Mouse (Mus musculus) lung, embryonic 16.5 days (tissue): Measurements from ENCODE around the gene Man2a1. TPM values are rescaled to one million over a fixed set of nuclear protein-coding genes. Genes with fewer than 3 reads are reported as not detected.

Source experiments
- ATAC-seq: fragments of 200-750 bp; cut with Nextera tagmentation; 2 replicates; pipeline ENCODE4 v1.8.0; 2017; ENCODE audit warnings: low read depth, mild to moderate bottlenecking, moderate library complexity
- H3K27ac ChIP-seq: fragments of 300-500 bp; sonication (generic); 2 replicates; pipeline ENCODE4 v1.5.1; 2014; ENCODE audit warnings: mild to moderate bottlenecking, control low read depth, low read length
- H3K27me3 ChIP-seq: fragments of 300-500 bp; sonication (generic); 2 replicates; pipeline ENCODE4 v1.6.1; 2014; ENCODE audit warnings: low read depth, low read length, mixed read lengths; ENCODE audit not compliant: control insufficient read depth, insufficient read depth
- H3K36me3 ChIP-seq: fragments of 300-500 bp; sonication (generic); 2 replicates; pipeline ENCODE4 v1.6.1; 2014; ENCODE audit warnings: low read length; ENCODE audit not compliant: control insufficient read depth, insufficient read depth
- H3K4me1 ChIP-seq: fragments of 300-500 bp; sonication (generic); replicated peaks from 2 replicates; pipeline ENCODE4 v1.6.1; 2014; ENCODE audit warnings: low read length, mixed read lengths; ENCODE audit not compliant: control insufficient read depth, insufficient read depth
- H3K4me2 ChIP-seq: fragments of 300-500 bp; sonication (generic); 2 replicates; pipeline ENCODE4 v1.6.1; 2014; ENCODE audit warnings: low read depth, low read length, control low read depth
- H3K4me3 ChIP-seq: fragments of 300-500 bp; sonication (generic); 2 replicates; pipeline ENCODE4 v1.5.1; 2014; ENCODE audit warnings: mild to moderate bottlenecking, low read length, control low read depth
- H3K9ac ChIP-seq: fragments of 300-500 bp; sonication (generic); 2 replicates; pipeline ENCODE4 v1.6.1; 2014; ENCODE audit warnings: low read length, control low read depth
- H3K9me3 ChIP-seq: fragments of 300-500 bp; sonication (generic); 2 replicates; pipeline ENCODE4 v1.6.1; 2016; ENCODE audit warnings: low read length; ENCODE audit not compliant: control insufficient read depth
- WGBS: fragments of 180-500 bp; shearing (Covaris S2); extraction: QIAGEN DNeasy Blood & Tissue Kit; methylation state at CpG from one replicate; pipeline ENCODE4 v1.1.7; 2014; 5-methylcytosine and 5-hydroxymethylcytosine counted together
- polyA plus RNA-seq: library from polyadenylated mRNA; unstranded; fragments of >200 nt; fragmentation: Nextera tagmentation; extraction: Ambion mirVana; gene quantifications from 2 replicates; pipeline ENCODE4 v1.2.1, GENCODE M21; 2015

Gene Man2a1
- polyA plus RNA-seq, 1 experiment from 2014 or later: 8.8 TPM

DNA sequence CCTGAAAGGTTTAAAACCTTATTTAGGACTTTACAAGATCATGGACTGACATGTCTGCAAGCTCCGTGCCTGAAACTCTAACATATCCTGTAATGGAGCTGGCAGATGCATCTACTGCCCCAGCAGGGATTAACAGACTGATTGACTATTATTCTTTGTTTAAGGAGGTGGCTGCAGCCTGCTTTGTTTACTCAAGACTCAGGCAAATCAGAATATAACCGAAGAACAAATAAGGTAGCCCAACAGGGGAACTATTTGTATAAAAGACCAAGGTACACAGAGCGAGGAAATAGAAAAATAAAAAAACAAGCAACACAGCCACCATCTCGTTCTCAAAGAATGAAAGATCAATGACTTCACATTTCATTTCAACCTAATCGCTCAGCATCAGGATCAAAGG, 23.1 kb upstream of the Man2a1 start:
- H3K27ac ChIP-seq: no peak overlapping the region
- no peak overlapping the region for H3K9ac ChIP-seq
- no peak overlapping the region for H3K4me3 ChIP-seq
- H3K4me2 ChIP-seq: no peak overlapping the region
- no peaks in the 10 kb centered on the region for H3K36me3 ChIP-seq
- WGBS: 22% methylated on average over 5 of the region's 5 CpGs
- H3K4me1 ChIP-seq: 0 out of 2 replicates have a peak, but pooled peaks cover 6% of the 10 kb centered on the region
- H3K9me3 ChIP-seq: no peaks in the 10 kb centered on the region
- ATAC-seq: no peak
- H3K27me3 ChIP-seq: no peaks in the 10 kb centered on the region

DNA sequence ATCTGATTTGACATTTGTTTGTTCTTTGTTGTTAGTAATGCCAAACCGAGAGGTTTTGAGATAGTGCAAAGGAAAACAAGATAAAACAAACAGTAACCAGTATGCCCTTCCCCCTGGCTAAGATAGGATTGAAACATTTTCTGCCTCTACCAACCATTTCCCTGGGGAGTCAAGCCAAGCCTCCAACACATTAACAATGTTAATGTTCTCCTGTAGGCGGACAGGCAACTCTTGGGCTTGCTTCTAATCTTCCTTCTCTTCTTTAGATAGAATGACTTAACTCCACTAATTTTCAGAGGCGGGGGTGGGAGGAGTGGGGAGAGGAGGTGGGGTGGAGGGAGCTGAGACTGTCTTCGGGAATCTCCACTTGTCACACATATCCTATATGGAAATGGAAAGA, 22.2 kb upstream of the Man2a1 start:
- H3K4me3 ChIP-seq: no peak overlapping the region
- no peaks in the 10 kb centered on the region for H3K36me3 ChIP-seq
- 11% methylated on average over 4 of the region's 4 CpGs for WGBS
- H3K27me3 ChIP-seq: no peaks in the 10 kb centered on the region
- no peaks in the 10 kb centered on the region for H3K9me3 ChIP-seq
- no peak for ATAC-seq
- H3K4me2 ChIP-seq: no peak overlapping the region
- H3K4me1 ChIP-seq: 0 out of 2 replicates have a peak, but pooled peaks cover 6% of the 10 kb centered on the region
- no peak overlapping the region for H3K9ac ChIP-seq
- H3K27ac ChIP-seq: no peak overlapping the region

DNA sequence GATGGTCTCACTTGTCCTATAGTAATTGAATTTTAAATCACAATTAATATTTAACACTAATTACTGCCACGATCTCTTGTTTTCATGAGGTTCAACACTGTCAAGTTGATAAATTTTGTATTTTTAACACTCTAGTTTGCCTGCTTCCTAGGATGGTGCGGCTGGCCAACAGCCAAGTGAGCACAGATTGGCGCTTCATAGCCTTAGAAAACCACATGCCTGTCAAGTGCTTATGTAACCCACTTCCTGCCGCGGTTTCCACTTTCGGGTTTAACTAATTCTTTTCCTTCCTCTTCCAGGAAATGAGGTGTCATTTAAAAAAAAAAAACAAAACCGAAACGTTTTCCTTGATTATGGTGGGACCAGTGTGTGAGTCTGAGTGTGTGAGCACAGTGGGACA, 20.8 kb upstream of the Man2a1 start:
- no peaks in the 10 kb centered on the region for H3K9me3 ChIP-seq
- H3K27ac ChIP-seq: no peak overlapping the region
- WGBS: 31% methylated on average over 8 of the region's 8 CpGs
- no peaks in the 10 kb centered on the region for H3K36me3 ChIP-seq
- no peak overlapping the region for H3K4me3 ChIP-seq
- no peak overlapping the region for H3K4me2 ChIP-seq
- H3K27me3 ChIP-seq: no peaks in the 10 kb centered on the region
- no peak for ATAC-seq
- no peak overlapping the region for H3K9ac ChIP-seq
- 0 out of 2 replicates have a peak, but pooled peaks cover 6% of the 10 kb centered on the region for H3K4me1 ChIP-seq

DNA sequence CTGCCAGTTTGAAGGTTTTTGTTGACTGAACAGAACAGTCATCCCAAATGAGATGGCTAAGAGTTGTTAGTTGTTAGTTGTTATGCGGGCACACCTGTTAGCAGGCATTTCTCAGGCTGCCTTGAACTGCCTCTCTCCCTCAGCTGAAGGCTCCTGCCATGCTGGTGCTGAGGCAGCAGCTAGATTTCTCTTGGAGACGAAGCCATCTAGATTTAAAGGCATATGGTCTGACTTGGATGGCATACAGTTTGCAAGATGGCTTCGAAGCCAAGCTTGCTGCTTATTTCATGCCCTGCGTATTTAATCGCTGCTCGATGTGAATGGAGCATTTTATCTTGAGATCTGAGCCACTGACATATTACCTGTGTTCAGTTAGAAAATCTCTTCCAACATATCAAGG, 19.4 kb upstream of the Man2a1 start:
- Histone ChIP-seq H3K27ac (no peak overlapping the region), H3K4me2 (no peak overlapping the region), H3K9ac (no peak overlapping the region), H3K27me3 (no peaks in the 10 kb centered on the region), H3K4me1 (0 out of 2 replicates have a peak, but pooled peaks cover 6% of the 10 kb centered on the region), H3K9me3 (no peaks in the 10 kb centered on the region), H3K36me3 (no peaks in the 10 kb centered on the region), H3K4me3 (no peak overlapping the region)
- ATAC-seq: no peak
- 84% methylated on average over 6 of the region's 6 CpGs for WGBS

DNA sequence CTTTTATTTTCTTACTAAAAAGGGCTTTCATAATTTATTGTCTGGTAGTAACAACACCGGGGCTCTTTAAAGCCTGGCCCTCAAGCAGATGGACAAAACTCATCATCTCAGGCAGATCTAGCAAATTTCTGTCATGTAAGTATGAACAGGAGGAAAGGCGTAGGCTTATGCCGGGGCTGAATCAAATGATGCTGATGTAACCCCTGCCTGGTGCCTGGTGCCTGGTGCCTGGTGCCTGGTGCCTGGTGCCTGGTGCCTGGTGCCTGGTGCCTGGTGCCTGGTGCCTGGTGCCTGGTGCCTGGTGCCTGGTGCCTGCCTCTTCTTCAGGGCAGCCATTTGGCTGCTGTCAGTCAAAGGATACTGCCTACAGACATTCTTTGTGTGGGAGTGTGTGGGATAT, 18.6 kb upstream of the Man2a1 start:
- H3K4me2 ChIP-seq: no peak overlapping the region
- no peaks in the 10 kb centered on the region for H3K36me3 ChIP-seq
- ATAC-seq: no peak
- no peaks in the 10 kb centered on the region for H3K27me3 ChIP-seq
- H3K9me3 ChIP-seq: no peaks in the 10 kb centered on the region
- WGBS: 93% methylated on average over 3 of the region's 3 CpGs
- H3K4me1 ChIP-seq: 0 out of 2 replicates have a peak, but pooled peaks cover 6% of the 10 kb centered on the region
- no peak overlapping the region for H3K27ac ChIP-seq
- no peak overlapping the region for H3K9ac ChIP-seq
- no peak overlapping the region for H3K4me3 ChIP-seq

DNA sequence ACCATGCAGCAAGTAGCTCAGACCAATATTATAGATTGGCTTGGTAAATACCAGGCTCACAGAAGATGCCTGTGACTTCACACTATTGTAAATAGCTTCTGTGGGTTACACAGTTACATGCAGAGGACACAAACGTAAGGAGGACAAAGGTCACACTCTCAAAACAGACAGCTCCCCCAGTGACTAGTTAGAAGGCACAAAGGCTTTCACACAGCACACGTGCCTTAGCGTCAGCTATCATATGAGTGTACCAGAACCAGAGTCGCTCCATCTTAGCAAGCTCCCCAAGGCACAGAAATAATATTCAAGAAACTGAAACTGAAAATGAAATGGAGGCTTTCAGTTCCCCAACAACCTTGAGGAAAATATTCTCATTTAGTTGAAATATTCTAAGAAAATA, 10.1 kb upstream of the Man2a1 start:
- no peak overlapping the region for H3K4me2 ChIP-seq
- H3K4me3 ChIP-seq: no peak overlapping the region
- ATAC-seq: no peak
- H3K9me3 ChIP-seq: no peaks in the 10 kb centered on the region
- no peaks in the 10 kb centered on the region for H3K4me1 ChIP-seq
- H3K27ac ChIP-seq: no peak overlapping the region
- H3K9ac ChIP-seq: no peak overlapping the region
- no peaks in the 10 kb centered on the region for H3K27me3 ChIP-seq
- no peaks in the 10 kb centered on the region for H3K36me3 ChIP-seq
- 43% methylated on average over 4 of the region's 4 CpGs for WGBS

DNA sequence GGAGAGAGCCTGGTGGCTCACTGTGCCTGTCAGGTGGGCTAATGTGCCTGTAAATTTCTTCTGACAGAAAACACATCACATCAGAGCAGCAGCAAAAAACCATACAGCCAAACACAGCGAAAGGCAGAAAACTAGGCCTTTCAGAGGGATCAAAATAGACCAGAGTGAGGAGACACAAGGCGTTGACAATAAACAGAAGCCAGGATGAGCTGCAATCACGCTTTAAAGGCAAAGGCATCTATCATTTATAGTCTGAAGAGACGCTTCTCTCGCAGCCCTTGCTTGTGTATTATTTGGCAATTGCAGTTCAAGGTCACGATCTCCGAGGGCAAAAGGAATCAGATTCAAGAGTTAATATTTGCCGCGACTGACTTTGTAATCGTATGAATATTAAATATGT, 9.2 kb upstream of the Man2a1 start:
- H3K27ac ChIP-seq: no peak overlapping the region
- no peaks in the 10 kb centered on the region for H3K4me1 ChIP-seq
- no peak overlapping the region for H3K4me3 ChIP-seq
- H3K4me2 ChIP-seq: no peak overlapping the region
- ATAC-seq: no peak
- no peaks in the 10 kb centered on the region for H3K36me3 ChIP-seq
- WGBS: 71% methylated on average over 10 of the region's 10 CpGs
- no peak overlapping the region for H3K9ac ChIP-seq
- H3K27me3 ChIP-seq: no peaks in the 10 kb centered on the region
- no peaks in the 10 kb centered on the region for H3K9me3 ChIP-seq

DNA sequence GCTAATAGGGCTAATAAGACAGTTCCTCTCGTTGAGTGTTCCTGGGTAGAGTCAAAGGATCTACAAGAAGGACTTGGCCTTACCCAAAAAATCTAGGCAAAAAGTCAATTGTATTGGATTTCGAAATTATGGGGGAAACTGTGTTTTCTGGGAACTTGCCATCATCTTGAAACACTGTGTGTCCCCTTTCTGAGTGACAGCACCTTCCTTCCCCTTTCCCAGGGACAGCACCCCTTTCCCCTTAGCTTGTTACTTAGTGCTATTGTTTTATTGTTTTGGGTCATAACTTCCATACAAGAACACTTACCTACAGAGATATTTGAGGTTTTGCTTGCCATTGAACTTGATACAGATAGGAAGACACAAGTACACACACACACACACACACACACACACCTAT, 8.2 kb upstream of the Man2a1 start:
- H3K36me3 ChIP-seq: no peaks in the 10 kb centered on the region
- no peaks in the 10 kb centered on the region for H3K27me3 ChIP-seq
- H3K9me3 ChIP-seq: no peaks in the 10 kb centered on the region
- H3K4me2 ChIP-seq: no peak overlapping the region
- H3K9ac ChIP-seq: no peak overlapping the region
- H3K4me3 ChIP-seq: no peak overlapping the region
- WGBS: 76% methylated on average over 2 of the region's 2 CpGs
- no peak overlapping the region for H3K27ac ChIP-seq
- H3K4me1 ChIP-seq: no peaks in the 10 kb centered on the region
- no peak for ATAC-seq

DNA sequence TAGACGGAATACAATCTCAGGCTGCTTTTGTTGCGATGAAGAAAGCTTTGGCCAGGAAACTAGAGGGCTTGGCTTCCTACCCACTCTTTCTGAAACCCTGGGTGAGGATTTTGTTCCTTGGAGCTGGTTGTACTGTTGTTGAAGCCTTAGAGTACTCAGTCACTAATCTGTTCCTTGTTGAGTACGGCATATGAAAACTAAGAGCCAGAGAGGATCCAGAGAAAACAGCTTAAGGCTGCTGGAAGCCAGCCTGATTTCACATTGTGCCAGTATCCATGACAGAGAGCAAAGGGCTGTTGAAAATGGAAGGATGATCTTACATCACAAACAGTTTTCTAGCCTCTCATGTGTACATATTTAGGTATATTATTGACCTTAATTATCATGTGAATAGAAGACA, 7.7 kb upstream of the Man2a1 start:
- Histone ChIP-seq H3K27me3 (no peaks in the 10 kb centered on the region), H3K4me1 (no peaks in the 10 kb centered on the region), H3K4me3 (no peak overlapping the region), H3K4me2 (no peak overlapping the region), H3K9ac (no peak overlapping the region), H3K36me3 (no peaks in the 10 kb centered on the region), H3K27ac (no peak overlapping the region), H3K9me3 (no peaks in the 10 kb centered on the region)
- 82% methylated on average over 3 of the region's 3 CpGs for WGBS
- no peak for ATAC-seq

DNA sequence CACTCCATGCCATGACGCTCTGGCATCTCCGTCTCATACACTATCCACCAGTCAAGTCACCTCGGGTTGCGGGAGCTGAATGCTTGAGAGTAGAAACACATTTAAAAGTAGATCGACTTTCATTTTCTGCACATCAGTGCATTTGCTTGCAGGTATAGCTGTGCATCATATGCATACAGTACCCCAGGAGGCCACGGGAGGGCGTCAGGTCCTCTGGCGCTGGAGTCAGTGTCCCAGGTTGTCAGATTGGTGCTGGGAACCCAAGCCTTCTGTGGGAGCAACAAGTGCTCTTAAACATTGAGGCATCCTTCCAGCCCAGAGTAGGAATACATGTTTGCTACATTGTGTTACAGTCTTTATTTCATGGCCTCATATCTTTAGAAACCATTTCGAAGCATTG, 2.8 kb upstream of the Man2a1 start:
- no peaks in the 10 kb centered on the region for H3K27me3 ChIP-seq
- H3K9me3 ChIP-seq: no peaks in the 10 kb centered on the region
- H3K4me3 ChIP-seq: no peak overlapping the region
- no peak for ATAC-seq
- H3K4me1 ChIP-seq: peaks cover 10% of the 10 kb centered on the region
- H3K36me3 ChIP-seq: no peaks in the 10 kb centered on the region
- H3K9ac ChIP-seq: no peak overlapping the region
- 82% methylated on average over 9 of the region's 9 CpGs for WGBS
- no peak overlapping the region for H3K27ac ChIP-seq
- H3K4me2 ChIP-seq: no peak overlapping the region
